Mouse (Mus musculus) erythroblast, embryonic 14.5 days (primary cell): ENCODE results near the gene Atxn7. TPM values are rescaled to one million over a fixed set of nuclear protein-coding genes. Genes with fewer than 3 reads are reported as not detected.
"Not testable (repeated sequence)": the region's sequence is repeated elsewhere in the genome, so short reads cannot be mapped to it uniquely, and the experiment has no call there.

Source experiments
- H3K27me3 ChIP-seq: 2 replicates; pipeline ENCODE4 v1.6.1; 2012; ENCODE audit warnings: inconsistent platforms; ENCODE audit not compliant: control insufficient read depth
- H3K36me3 ChIP-seq: 2 replicates; pipeline ENCODE4 v1.6.1; 2012; ENCODE audit warnings: mild to moderate bottlenecking, inconsistent platforms; ENCODE audit not compliant: control insufficient read depth
- H3K4me1 ChIP-seq: 2 replicates; pipeline ENCODE4 v1.6.1; 2012; ENCODE audit warnings: inconsistent platforms; ENCODE audit not compliant: control insufficient read depth
- H3K4me3 ChIP-seq: replicated peaks from 2 replicates; pipeline ENCODE3; 2012; ENCODE audit warnings: moderate library complexity, mild to moderate bottlenecking, inconsistent platforms
- H3K9me3 ChIP-seq: 2 replicates; pipeline ENCODE4 v1.6.1; 2012; ENCODE audit warnings: low read length, inconsistent platforms, mixed read lengths; ENCODE audit not compliant: control insufficient read depth
- GATA1 ChIP-seq: IDR thresholded peaks from 2 replicates; pipeline ENCODE4 v1.6.1; 2012; ENCODE audit warnings: low read length, inconsistent platforms, mixed read lengths
- TAL1 ChIP-seq: IDR thresholded peaks from 3 replicates; pipeline ENCODE4 v1.6.1; 2012; ENCODE audit warnings: low read length, inconsistent platforms, mixed read lengths
- polyA plus RNA-seq: library from polyadenylated mRNA; stranded (reverse); fragments of >175 nt; gene quantifications from 2 replicates; pipeline ENCODE4 v1.2.3, GENCODE M21; 2012

Gene Atxn7
- polyA plus RNA-seq, 1 experiment: 0.09 TPM

DNA sequence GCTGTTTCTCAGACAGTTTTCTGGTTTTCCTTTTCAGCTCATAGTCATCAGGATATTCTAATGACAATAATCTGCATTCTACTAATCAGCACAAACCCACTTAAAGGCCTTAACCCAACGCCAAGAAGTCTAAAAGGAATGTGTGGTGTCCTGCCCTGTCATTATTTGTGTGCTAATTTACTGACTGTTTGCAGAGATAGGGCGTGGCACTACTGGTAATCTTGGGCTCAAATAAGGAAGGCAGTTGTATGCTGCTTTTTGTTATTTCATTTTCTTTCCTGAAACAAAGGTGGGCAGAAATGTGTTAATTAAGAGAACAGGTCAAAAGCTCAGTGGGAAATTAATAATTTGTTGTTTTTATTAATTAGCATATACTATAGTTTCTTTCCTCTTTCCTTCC is 75.1 kb downstream of the Atxn7 start:
- Histone ChIP-seq H3K36me3 (peaks cover 9% of the 10 kb centered on the region), H3K9me3 (no peaks in the 10 kb centered on the region), H3K4me3 (no peak overlapping the region), H3K4me1 (peaks cover 3% of the 10 kb centered on the region), H3K27me3 (no peaks in the 10 kb centered on the region)
- TF ChIP-seq TAL1 (no peak), GATA1 (no peak)

DNA sequence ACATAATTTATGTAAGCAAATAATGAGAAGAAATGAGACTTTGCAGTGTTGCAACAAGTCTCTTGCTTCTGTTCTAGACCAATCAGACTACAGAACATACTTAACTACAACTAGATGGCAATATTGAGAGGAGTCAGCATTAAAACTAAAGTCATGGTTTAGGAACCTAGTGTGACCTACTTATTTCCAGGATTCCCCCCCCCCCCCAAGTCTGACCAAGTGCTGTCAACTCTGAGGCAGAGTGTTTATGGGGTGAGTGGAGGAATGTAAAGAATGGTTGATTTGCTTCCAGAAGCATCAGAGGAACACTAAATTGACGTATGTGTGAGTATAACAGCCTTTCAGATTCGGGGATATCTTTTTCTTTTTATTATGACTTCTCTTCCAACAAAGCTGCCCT is 77.0 kb downstream of the Atxn7 start:
- Histone ChIP-seq H3K27me3 (no peaks in the 10 kb centered on the region), H3K4me1 (peaks cover 3% of the 10 kb centered on the region), H3K9me3 (no peaks in the 10 kb centered on the region), H3K36me3 (peaks cover 9% of the 10 kb centered on the region), H3K4me3 (no peak overlapping the region)
- TF ChIP-seq GATA1: no peak
- TF ChIP-seq TAL1: no peak

DNA sequence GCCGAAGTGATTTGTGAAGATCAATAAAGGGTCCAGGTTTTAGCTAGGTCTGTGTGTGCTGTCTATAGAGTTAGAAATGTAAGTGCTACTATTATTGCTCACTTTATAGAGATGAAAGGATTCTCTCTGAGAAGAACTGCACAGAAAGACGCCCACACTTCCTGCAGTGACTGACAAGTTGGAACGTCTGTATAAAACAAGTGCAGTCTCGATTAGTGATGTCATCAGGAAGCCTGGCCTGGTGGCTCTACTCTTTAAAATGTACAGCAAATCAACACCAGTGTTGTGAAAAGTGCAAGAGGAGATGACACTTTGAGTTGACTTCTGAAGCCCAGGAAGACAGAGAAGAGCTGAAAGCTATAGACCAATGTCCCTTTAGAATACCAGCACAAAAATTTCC is 81.1 kb downstream of the Atxn7 start:
- no peaks in the 10 kb centered on the region for H3K4me1 ChIP-seq
- no peaks in the 10 kb centered on the region for H3K9me3 ChIP-seq
- peaks cover 13% of the 10 kb centered on the region for H3K36me3 ChIP-seq
- no peak for TF ChIP-seq GATA1
- TF ChIP-seq TAL1: no peak
- H3K27me3 ChIP-seq: no peaks in the 10 kb centered on the region
- H3K4me3 ChIP-seq: no peak overlapping the region

DNA sequence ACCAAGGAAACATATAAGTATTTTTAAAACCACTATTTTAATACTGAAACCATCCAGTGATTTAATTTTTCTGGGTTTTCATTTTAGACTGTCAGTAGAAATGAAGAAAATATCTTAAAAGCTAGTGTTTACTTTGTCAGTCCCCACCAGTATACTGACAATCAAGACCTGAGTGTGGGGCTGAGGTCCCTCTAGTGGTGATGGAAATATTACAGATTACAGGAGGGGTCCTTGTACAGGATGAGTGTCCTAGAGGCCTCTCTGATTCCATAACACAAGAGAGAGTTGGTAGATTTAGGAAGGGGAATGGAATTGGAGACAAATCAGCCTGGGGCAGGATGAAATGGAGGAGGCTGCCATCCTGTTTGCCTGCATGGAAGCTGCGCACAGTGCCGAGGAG is 93.1 kb downstream of the Atxn7 start:
- no peak for TF ChIP-seq GATA1
- TF ChIP-seq TAL1: no peak
- H3K4me1 ChIP-seq: no peaks in the 10 kb centered on the region
- H3K36me3 ChIP-seq: peaks cover 17% of the 10 kb centered on the region
- H3K4me3 ChIP-seq: no peak overlapping the region
- H3K9me3 ChIP-seq: peaks cover 3% of the 10 kb centered on the region; the same call in 1 of the 2 replicates
- no peaks in the 10 kb centered on the region for H3K27me3 ChIP-seq

DNA sequence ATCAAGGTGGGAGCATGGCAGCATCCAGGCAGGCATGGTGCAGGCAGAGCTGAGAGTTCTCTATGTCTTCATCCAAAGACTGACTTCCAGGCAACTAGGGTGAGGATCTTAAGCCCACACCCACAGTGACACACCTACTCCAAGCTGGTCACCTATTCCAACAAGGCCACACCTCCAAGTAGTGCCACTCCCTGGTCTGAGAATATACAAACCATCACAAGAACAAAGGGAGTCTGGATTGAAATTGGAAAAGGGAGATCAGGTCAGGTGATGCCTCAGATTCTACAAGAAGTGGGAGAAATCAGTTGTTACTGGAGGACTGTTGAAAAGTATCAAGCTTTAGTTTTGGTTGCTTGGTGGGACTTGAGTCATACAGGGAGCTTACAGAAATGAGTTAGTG is 98.4 kb downstream of the Atxn7 start:
- not testable (repeated sequence) for H3K4me1 ChIP-seq, H3K9me3 ChIP-seq
- H3K36me3 ChIP-seq: peaks cover 11% of the 10 kb centered on the region

DNA sequence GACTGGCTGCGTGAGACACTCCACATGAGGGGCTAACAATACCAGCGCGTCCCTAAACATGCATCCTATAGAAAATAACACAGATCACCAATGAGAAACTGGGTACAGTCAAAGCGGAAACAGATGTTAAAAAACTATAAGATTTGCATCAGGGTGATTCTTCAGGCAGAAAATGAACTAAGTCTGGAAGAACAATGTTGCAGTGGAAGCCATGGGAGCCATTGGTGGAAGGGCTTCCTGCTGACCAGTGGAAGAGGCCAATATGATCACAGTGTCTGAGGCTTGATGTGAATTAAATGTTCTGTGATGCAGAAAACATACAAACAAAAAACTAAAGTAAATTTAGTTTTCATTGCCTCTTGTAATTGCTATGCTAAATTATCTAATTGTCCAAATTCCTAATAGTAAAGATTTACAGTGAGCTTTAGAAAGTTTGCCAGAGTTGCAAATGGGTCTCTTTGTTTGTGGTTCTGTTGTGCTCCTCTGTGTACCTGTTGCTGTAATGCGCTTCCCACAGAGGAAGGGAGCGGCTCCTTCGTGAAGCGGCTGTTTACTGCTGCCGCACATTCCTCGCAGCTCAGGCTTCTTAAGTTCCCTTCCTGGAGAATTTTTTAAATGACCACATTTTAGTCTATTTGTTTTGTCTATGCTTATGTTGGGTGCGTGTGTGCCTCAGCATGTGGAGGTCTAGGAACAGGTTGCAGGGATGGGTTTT is 101.4 kb downstream of the Atxn7 start:
- H3K27me3 ChIP-seq: no peaks in the 10 kb centered on the region
- H3K9me3 ChIP-seq: peaks cover 3% of the 10 kb centered on the region; the same call in 1 of the 2 replicates
- peaks cover 2% of the 10 kb centered on the region; the same call in 1 of the 2 replicates for H3K36me3 ChIP-seq
- TF ChIP-seq GATA1: no peak
- TF ChIP-seq TAL1: no peak
- no peak overlapping the region for H3K4me3 ChIP-seq
- peaks cover 2% of the 10 kb centered on the region for H3K4me1 ChIP-seq

More for the DNA sequence above, 98.4 kb downstream of the Atxn7 start:
- not testable (repeated sequence) for H3K4me3 ChIP-seq, H3K27me3 ChIP-seq

DNA sequence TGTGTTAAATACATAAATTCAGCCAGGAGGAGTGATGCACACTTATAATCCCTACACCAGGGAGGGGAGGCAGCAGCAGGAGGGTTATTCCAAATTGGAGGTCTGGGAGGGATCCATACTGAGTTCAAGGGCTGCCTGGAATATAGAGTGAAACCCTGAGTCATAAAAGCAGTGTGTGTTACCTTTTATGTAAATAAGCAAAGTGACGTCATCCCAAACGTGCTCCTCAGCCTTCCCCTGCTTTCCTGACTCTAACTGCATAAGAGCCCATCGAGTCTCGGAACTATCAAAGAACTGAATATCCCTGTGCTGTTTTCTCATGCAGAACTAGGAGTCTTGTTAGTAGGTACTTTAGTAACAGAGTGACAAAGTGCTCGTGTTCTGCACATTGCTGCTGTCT is 102.1 kb downstream of the Atxn7 start:
- no peak overlapping the region for H3K4me3 ChIP-seq
- peaks cover 2% of the 10 kb centered on the region; the same call in 1 of the 2 replicates for H3K36me3 ChIP-seq
- H3K27me3 ChIP-seq: no peaks in the 10 kb centered on the region
- H3K4me1 ChIP-seq: peaks cover 4% of the 10 kb centered on the region
- no peak for TF ChIP-seq TAL1
- TF ChIP-seq GATA1: no peak
- H3K9me3 ChIP-seq: peaks cover under 1% of the 10 kb centered on the region; the same call in 1 of the 2 replicates

DNA sequence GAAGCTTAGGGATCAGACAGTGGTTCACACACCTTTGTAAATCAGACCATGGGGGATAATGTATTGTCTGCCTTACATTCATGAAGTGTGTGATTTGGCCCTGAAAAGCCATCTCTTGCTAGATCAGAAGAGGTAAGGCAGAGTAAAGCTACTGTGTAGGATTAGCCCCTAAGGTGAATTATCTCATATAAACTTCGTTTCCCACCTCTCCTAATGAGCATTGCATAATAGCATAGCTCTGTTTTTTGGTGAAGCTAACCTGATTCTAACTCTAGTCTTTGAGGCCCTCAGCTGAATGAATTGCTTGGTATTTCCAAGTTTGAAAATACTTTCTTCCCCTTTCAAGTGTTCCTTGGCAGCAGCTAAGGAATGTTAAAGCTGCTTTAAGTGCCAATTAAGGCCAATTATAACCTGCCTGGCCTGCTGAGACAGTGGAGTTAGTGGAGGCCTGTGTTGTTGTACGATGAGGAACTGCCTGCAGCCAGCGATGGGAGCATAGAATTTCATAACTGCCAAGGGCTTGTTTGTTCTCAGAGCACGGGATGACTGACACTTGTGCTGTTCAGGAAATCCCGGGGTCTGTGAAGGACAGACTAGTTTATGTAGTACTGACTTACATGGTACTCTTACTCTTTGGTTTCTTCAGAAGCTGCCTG is 103.4 kb downstream of the Atxn7 start:
- Histone ChIP-seq H3K4me3 (no peak overlapping the region), H3K9me3 (no peaks in the 10 kb centered on the region), H3K4me1 (peaks cover 4% of the 10 kb centered on the region), H3K27me3 (no peaks in the 10 kb centered on the region), H3K36me3 (no peaks in the 10 kb centered on the region)
- TF ChIP-seq GATA1 (no peak), TAL1 (no peak)

DNA sequence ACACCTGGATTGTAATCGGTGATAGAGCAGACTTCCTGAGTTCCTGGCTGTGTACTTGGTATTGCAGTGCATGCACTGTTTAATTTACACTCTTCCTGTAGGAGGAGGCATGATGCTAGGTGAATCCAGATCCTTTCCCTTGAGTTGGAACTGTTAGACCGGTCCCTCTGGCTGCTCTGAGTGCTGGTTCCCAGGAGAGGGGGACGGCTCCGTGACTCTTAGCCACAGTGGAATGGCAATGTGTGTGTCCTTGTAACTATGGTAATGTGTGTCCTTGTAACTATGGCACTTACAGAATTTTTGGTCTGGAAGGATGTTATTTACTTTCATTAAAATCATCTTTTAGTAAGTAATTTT is 103.9 kb downstream of the Atxn7 start:
- Histone ChIP-seq H3K27me3 (no peaks in the 10 kb centered on the region), H3K36me3 (peaks cover under 1% of the 10 kb centered on the region; the same call in 1 of the 2 replicates), H3K4me1 (peaks cover 4% of the 10 kb centered on the region), H3K4me3 (no peak overlapping the region), H3K9me3 (no peaks in the 10 kb centered on the region)
- no peak for TF ChIP-seq TAL1
